Mouse (Mus musculus) CD4-positive, CD25-positive, alpha-beta regulatory T cell, adult 9 weeks (primary cell): ENCODE data around the gene Pdcd2l. TPM values are rescaled to one million over a fixed set of nuclear protein-coding genes. Genes with fewer than 3 reads are reported as not detected.

ENCODE experiments used
- polyA plus RNA-seq: library from polyadenylated mRNA; unstranded; fragments of 100-300 nt; shearing (Covaris generic); gene quantifications from one replicate; pipeline ENCODE4 v1.2.1, GENCODE M21; 2017

Gene Pdcd2l
- 43.5 TPM for polyA plus RNA-seq

GRCm38 (mm10) chr7:34196132-34197128 lies at the start of gene Pdcd2l:
Gene Pdcd2l (minus strand): TSS chr7:34196661.

GRCm38 (mm10) chr7:34230116-34230515 lies 33.7 kb upstream of the Pdcd2l start, which contains the start of gene Gpi1:
Gene Gpi1 (minus strand): TSS chr7:34230336.

GRCm38 (mm10) chr7:34169454-34169853 lies 27.0 kb downstream of the Pdcd2l start, which contains the start of gene Uba2:
Gene Uba2 (minus strand): TSS chr7:34169599.

Other genes with a start within 250 kb of the Pdcd2l start
- gene Scgb2b27, start 182.7 kb downstream of the Pdcd2l start, polyA plus RNA-seq, result not detected
- not detected for gene Scgb1b27, start 175.2 kb downstream of the Pdcd2l start, polyA plus RNA-seq
- gene Scgb1b30, start 101.2 kb downstream of the Pdcd2l start, polyA plus RNA-seq, result not detected
- gene Wtip, start 63.4 kb downstream of the Pdcd2l start, polyA plus RNA-seq, result not detected
- 135 TPM for gene Uba2, start 27.1 kb downstream of the Pdcd2l start, polyA plus RNA-seq
- gene Gpi1, start 33.7 kb upstream of the Pdcd2l start, polyA plus RNA-seq, result 358 TPM
- gene Gm6096, start 54.4 kb upstream of the Pdcd2l start, polyA plus RNA-seq, result 0.74 TPM
- gene 4931406P16Rik, start 116.9 kb upstream of the Pdcd2l start, polyA plus RNA-seq, result 35.0 TPM
- gene Lsm14a, start 196.7 kb upstream of the Pdcd2l start, polyA plus RNA-seq, result 28.3 TPM